Mouse (Mus musculus) brain, embryonic 14.5 days (tissue): ENCODE results near the gene Tenm2. TPM values are rescaled to one million over a fixed set of nuclear protein-coding genes. Genes with fewer than 3 reads are reported as not detected.
A peak's percentile ranks its signal among the peaks of the same experiment; 100 is the strongest.

Experiments
- DNase-seq: peaks from one replicate; pipeline ENCODE4 v3.0.0-alpha.2; 2011; ENCODE audit warnings: low read depth
- CTCF ChIP-seq: fragments of 200-500 bp; IDR thresholded peaks from 2 replicates; pipeline ENCODE4 v1.5.1; 2012; ENCODE audit warnings: inconsistent platforms, mild to moderate bottlenecking, moderate library complexity, borderline replicate concordance; ENCODE audit not compliant: insufficient read depth, insufficient read length; ENCODE audit errors: extremely low read depth
- POLR2A ChIP-seq: fragments of 200-500 bp; IDR thresholded peaks from 2 replicates; pipeline ENCODE4 v1.6.1; 2012; ENCODE audit warnings: mild to moderate bottlenecking, inconsistent platforms, borderline replicate concordance; ENCODE audit not compliant: poor library complexity, insufficient read depth, insufficient read length, severe bottlenecking; ENCODE audit errors: extremely low read depth
- polyA plus RNA-seq: library from polyadenylated mRNA; depleted of rRNA; stranded (reverse); fragments of >200 nt; gene quantifications from 2 replicates; pipeline ENCODE4 v1.2.3, GENCODE M21; 2012

Gene Tenm2
- polyA plus RNA-seq, 1 experiment, result 47.2 TPM

GRCm38 (mm10) chr11:37075349-37075748, 160.4 kb downstream of the Tenm2 start:
- DNase-seq, result peak; percentile 53
- TF ChIP-seq POLR2A (no peak), CTCF (no peak)

GRCm38 (mm10) chr11:37065459-37065858, 170.3 kb downstream of the Tenm2 start:
- no peak for TF ChIP-seq POLR2A
- TF ChIP-seq CTCF, result no peak
- no peak for DNase-seq

GRCm38 (mm10) chr11:37046671-37047070, 189.1 kb downstream of the Tenm2 start:
- TF ChIP-seq CTCF (peak; percentile 58; the same call in 1 of the 2 replicates), POLR2A (no peak)
- no peak for DNase-seq

GRCm38 (mm10) chr11:37041259-37041658, 194.5 kb downstream of the Tenm2 start:
- TF ChIP-seq CTCF (no peak), POLR2A (no peak)

GRCm38 (mm10) chr11:37039283-37039682, 196.5 kb downstream of the Tenm2 start:
- no peak for DNase-seq
- TF ChIP-seq CTCF, result no peak
- no peak for TF ChIP-seq POLR2A

More at GRCm38 (mm10) chr11:37041259-37041658, 194.5 kb downstream of the Tenm2 start:
- peak; percentile 35 for DNase-seq

GRCm38 (mm10) chr11:37031305-37032055, 204.3 kb downstream of the Tenm2 start:
- DNase-seq, result peak; percentile 49
- TF ChIP-seq POLR2A, result no peak
- no peak for TF ChIP-seq CTCF

GRCm38 (mm10) chr11:37011900-37012299, 223.9 kb downstream of the Tenm2 start:
- DNase-seq, result no peak
- TF ChIP-seq POLR2A (no peak), CTCF (no peak)

GRCm38 (mm10) chr11:37009243-37009642, 226.5 kb downstream of the Tenm2 start:
- DNase-seq, result peak; percentile 57
- TF ChIP-seq CTCF (peak; percentile 10; the same call in 1 of the 2 replicates), POLR2A (no peak)

GRCm38 (mm10) chr11:36997668-36998067, 238.1 kb downstream of the Tenm2 start:
- no peak for DNase-seq
- TF ChIP-seq CTCF (no peak), POLR2A (no peak)

GRCm38 (mm10) chr11:36990895-36991294, 244.9 kb downstream of the Tenm2 start:
- no peak for DNase-seq
- TF ChIP-seq POLR2A, result no peak
- no peak for TF ChIP-seq CTCF

- TF ChIP-seq POLR2A (no peak), CTCF (peak; percentile 66; the same call in 1 of the 2 replicates)
- DNase-seq, result peak; percentile 93
Observed at GRCm38 (mm10) chr11:36988776-36989565, 246.8 kb downstream of the Tenm2 start.

- TF ChIP-seq POLR2A (no peak), CTCF (no peak)
- peak; percentile 28 for DNase-seq
Observed at GRCm38 (mm10) chr11:36974142-36974541, 261.6 kb downstream of the Tenm2 start.

GRCm38 (mm10) chr11:36958102-36958501, 277.7 kb downstream of the Tenm2 start:
- no peak for TF ChIP-seq POLR2A
- TF ChIP-seq CTCF, result no peak
- DNase-seq, result peak; percentile 5
